Mouse (Mus musculus): Measurements from ENCODE around the gene 4930430F08Rik.

DNA sequence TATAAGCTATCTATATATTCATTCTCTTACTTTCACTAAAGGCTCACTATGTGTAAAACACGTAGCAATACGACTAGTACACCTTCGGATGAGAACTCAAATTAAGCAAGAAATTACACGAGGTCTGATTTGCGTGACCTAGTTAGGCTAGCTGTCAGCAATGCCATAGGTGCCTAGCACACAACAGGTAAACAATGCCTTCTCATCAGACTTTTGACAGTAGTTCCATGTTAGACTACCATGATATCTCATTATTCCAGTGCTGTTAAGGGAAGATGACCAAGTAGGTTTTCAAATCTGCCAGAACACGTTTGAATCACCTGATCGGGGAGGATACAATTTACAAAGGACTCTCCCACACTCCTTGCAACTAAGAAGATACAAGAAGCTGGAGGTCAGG, 1.7 kb downstream of the 4930430F08Rik start:
- no peak for TF ChIP-seq CTCF (IDR thresholded peaks at IDR 0.05; ENCODE audit: low read depth, low read length)
- TF ChIP-seq POLR2A (IDR thresholded peaks at IDR 0.05; ENCODE audit: extremely low read depth, insufficient read depth, low read length) = no peak
